Mouse (Mus musculus): Measurements from ENCODE around the gene Senp5.

DNA sequence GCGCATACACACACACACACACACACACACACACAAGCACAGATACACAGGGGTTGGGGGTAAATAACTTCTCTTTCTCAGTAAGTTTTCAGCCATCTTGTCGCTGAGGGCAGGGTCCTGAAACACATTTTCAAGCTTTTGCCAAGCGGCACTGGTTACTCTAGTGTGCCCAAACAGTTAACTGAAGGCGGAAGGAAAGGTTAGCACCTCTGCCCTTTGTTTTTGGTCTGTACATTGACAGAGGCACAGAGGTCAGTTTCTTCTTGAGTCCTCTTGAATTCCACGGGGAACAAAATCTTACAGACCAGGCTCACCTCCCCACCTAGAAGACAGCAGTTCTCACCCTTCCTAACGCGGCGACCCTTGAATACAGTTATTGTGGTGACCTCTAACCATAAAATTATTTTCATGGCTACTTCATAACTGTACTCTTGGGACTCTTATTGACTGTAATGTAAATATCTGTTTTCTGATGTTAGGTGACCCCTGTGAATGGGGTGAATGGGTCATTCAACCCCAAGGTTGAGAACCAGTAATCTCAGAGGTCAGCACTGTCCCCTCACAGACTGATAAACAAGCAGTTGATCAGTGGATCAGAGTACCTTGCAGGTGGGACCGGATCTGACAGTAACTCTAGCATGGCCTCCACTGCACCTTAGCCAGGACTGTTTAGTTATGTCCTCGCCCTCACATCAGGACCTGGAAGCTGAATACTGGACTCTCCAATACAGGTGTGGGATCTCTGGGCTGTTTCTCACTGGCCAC lies 5.6 kb upstream of the Senp5 start:
- TF ChIP-seq CTCF (IDR thresholded peaks at IDR 0.05; ENCODE audit: low read depth): no peak
- TF ChIP-seq EP300 (IDR thresholded peaks at IDR 0.05; ENCODE audit: low read depth): no peak

Data from liver, postnatal 0 days (tissue).